Mouse (Mus musculus): Measurements from ENCODE around the gene Sash3.
A peak's percentile ranks its signal among the peaks of the same experiment; 100 is the strongest.

Gene Sash3

GRCm38 (mm10) chrX:48146262-48146661, at the start of gene Sash3:
TSS of gene Sash3 (plus strand) at chrX:48146436.
- H3K36me3 ChIP-seq (ENCODE audit: insufficient read depth, low read length) = no peaks in the 10 kb centered on the region
- peaks cover 24% of the 10 kb centered on the region for H3K4me1 ChIP-seq (replicated peaks; ENCODE audit: low read depth, low read length)
- TF ChIP-seq POU5F1 (IDR thresholded peaks at IDR 0.05; ENCODE audit: borderline replicate concordance, low read length) = no peak
- no peak for TF ChIP-seq CTCF (conservative IDR thresholded peaks at IDR 0.05; ENCODE audit: low read length)
- no peak for TF ChIP-seq NANOG (IDR thresholded peaks at IDR 0.05; ENCODE audit: borderline replicate concordance, low read length)
- no peaks in the 10 kb centered on the region for H3K9me3 ChIP-seq (ENCODE audit: low read length)
- no peak within 1 kb of the TSS for H3K4me3 ChIP-seq (replicated peaks; ENCODE audit: low read length)
- no peaks in the 10 kb centered on the region for H3K27me3 ChIP-seq (ENCODE audit: insufficient read depth, low read length)

GRCm38 (mm10) chrX:48096580-48096979, 49.7 kb upstream of the Sash3 start:
- TF ChIP-seq NANOG (IDR thresholded peaks at IDR 0.05; ENCODE audit: borderline replicate concordance, low read length) (no peak), CTCF (conservative IDR thresholded peaks at IDR 0.05; ENCODE audit: low read length) (no peak), POU5F1 (IDR thresholded peaks at IDR 0.05; ENCODE audit: borderline replicate concordance, low read length) (no peak)
- Histone ChIP-seq H3K4me1 (replicated peaks; ENCODE audit: low read depth, low read length) (peaks cover 12% of the 10 kb centered on the region), H3K27me3 (ENCODE audit: insufficient read depth, low read length) (no peaks in the 10 kb centered on the region), H3K4me3 (replicated peaks; ENCODE audit: low read length) (no peak overlapping the region), H3K36me3 (ENCODE audit: insufficient read depth, low read length) (no peaks in the 10 kb centered on the region), H3K9me3 (ENCODE audit: low read length) (no peaks in the 10 kb centered on the region)

GRCm38 (mm10) chrX:48098470-48099129, 47.6 kb upstream of the Sash3 start:
- no peaks in the 10 kb centered on the region for H3K27me3 ChIP-seq (ENCODE audit: insufficient read depth, low read length)
- TF ChIP-seq NANOG (IDR thresholded peaks at IDR 0.05; ENCODE audit: borderline replicate concordance, low read length) = no peak
- TF ChIP-seq CTCF (conservative IDR thresholded peaks at IDR 0.05; ENCODE audit: low read length) = no peak
- no peak for TF ChIP-seq POU5F1 (IDR thresholded peaks at IDR 0.05; ENCODE audit: borderline replicate concordance, low read length)
- H3K4me3 ChIP-seq (replicated peaks; ENCODE audit: low read length) = no peak overlapping the region
- no peaks in the 10 kb centered on the region for H3K9me3 ChIP-seq (ENCODE audit: low read length)
- H3K36me3 ChIP-seq (ENCODE audit: insufficient read depth, low read length) = no peaks in the 10 kb centered on the region
- peaks cover 12% of the 10 kb centered on the region for H3K4me1 ChIP-seq (replicated peaks; ENCODE audit: low read depth, low read length)

GRCm38 (mm10) chrX:48099871-48100270, 46.4 kb upstream of the Sash3 start:
- TF ChIP-seq NANOG (IDR thresholded peaks at IDR 0.05; ENCODE audit: borderline replicate concordance, low read length) = no peak
- TF ChIP-seq CTCF (conservative IDR thresholded peaks at IDR 0.05; ENCODE audit: low read length) = peak; percentile 18; the same call in 1 of the 2 replicates

GRCm38 (mm10) chrX:48103256-48103655, 43.0 kb upstream of the Sash3 start:
- Histone ChIP-seq H3K9me3 (ENCODE audit: low read length) (no peaks in the 10 kb centered on the region), H3K4me1 (replicated peaks; ENCODE audit: low read depth, low read length) (peaks cover 2% of the 10 kb centered on the region), H3K27me3 (ENCODE audit: insufficient read depth, low read length) (no peaks in the 10 kb centered on the region), H3K4me3 (replicated peaks; ENCODE audit: low read length) (no peak overlapping the region), H3K36me3 (ENCODE audit: insufficient read depth, low read length) (no peaks in the 10 kb centered on the region)
- no peak for TF ChIP-seq NANOG (IDR thresholded peaks at IDR 0.05; ENCODE audit: borderline replicate concordance, low read length)
- no peak for TF ChIP-seq POU5F1 (IDR thresholded peaks at IDR 0.05; ENCODE audit: borderline replicate concordance, low read length)
- TF ChIP-seq CTCF (conservative IDR thresholded peaks at IDR 0.05; ENCODE audit: low read length) = no peak

More at GRCm38 (mm10) chrX:48099871-48100270, 46.4 kb upstream of the Sash3 start:
- Histone ChIP-seq H3K27me3 (ENCODE audit: insufficient read depth, low read length) (no peaks in the 10 kb centered on the region), H3K36me3 (ENCODE audit: insufficient read depth, low read length) (no peaks in the 10 kb centered on the region), H3K4me1 (replicated peaks; ENCODE audit: low read depth, low read length) (peaks cover 12% of the 10 kb centered on the region), H3K4me3 (replicated peaks; ENCODE audit: low read length) (no peak overlapping the region), H3K9me3 (ENCODE audit: low read length) (no peaks in the 10 kb centered on the region)

- H3K9me3 ChIP-seq (ENCODE audit: low read length) = no peaks in the 10 kb centered on the region
- peaks cover 15% of the 10 kb centered on the region for H3K4me1 ChIP-seq (replicated peaks; ENCODE audit: low read depth, low read length)
- H3K36me3 ChIP-seq (ENCODE audit: insufficient read depth, low read length) = no peaks in the 10 kb centered on the region
- TF ChIP-seq CTCF (conservative IDR thresholded peaks at IDR 0.05; ENCODE audit: low read length) (no peak), POU5F1 (IDR thresholded peaks at IDR 0.05; ENCODE audit: borderline replicate concordance, low read length) (no peak), NANOG (IDR thresholded peaks at IDR 0.05; ENCODE audit: borderline replicate concordance, low read length) (no peak)
- no peak overlapping the region for H3K4me3 ChIP-seq (replicated peaks; ENCODE audit: low read length)
- H3K27me3 ChIP-seq (ENCODE audit: insufficient read depth, low read length) = no peaks in the 10 kb centered on the region
Observed at GRCm38 (mm10) chrX:48104736-48105441, 41.3 kb upstream of the Sash3 start.

GRCm38 (mm10) chrX:48106226-48106625, 40.0 kb upstream of the Sash3 start:
- Histone ChIP-seq H3K9me3 (ENCODE audit: low read length) (no peaks in the 10 kb centered on the region), H3K4me1 (replicated peaks; ENCODE audit: low read depth, low read length) (peaks cover 15% of the 10 kb centered on the region), H3K4me3 (replicated peaks; ENCODE audit: low read length) (no peak overlapping the region), H3K27me3 (ENCODE audit: insufficient read depth, low read length) (no peaks in the 10 kb centered on the region), H3K36me3 (ENCODE audit: insufficient read depth, low read length) (no peaks in the 10 kb centered on the region)
- TF ChIP-seq CTCF (conservative IDR thresholded peaks at IDR 0.05; ENCODE audit: low read length) = no peak
- TF ChIP-seq NANOG (IDR thresholded peaks at IDR 0.05; ENCODE audit: borderline replicate concordance, low read length) = no peak
- TF ChIP-seq POU5F1 (IDR thresholded peaks at IDR 0.05; ENCODE audit: borderline replicate concordance, low read length) = no peak

GRCm38 (mm10) chrX:48108394-48109315, 37.6 kb upstream of the Sash3 start, which contains the start of gene Xpnpep2:
TSS of gene Xpnpep2 (plus strand) at chrX:48108725.
- no peak within 1 kb of the TSS for H3K4me3 ChIP-seq (replicated peaks; ENCODE audit: low read length)
- no peaks in the 10 kb centered on the region for H3K36me3 ChIP-seq (ENCODE audit: insufficient read depth, low read length)
- TF ChIP-seq NANOG (IDR thresholded peaks at IDR 0.05; ENCODE audit: borderline replicate concordance, low read length) (no peak), POU5F1 (IDR thresholded peaks at IDR 0.05; ENCODE audit: borderline replicate concordance, low read length) (no peak), CTCF (conservative IDR thresholded peaks at IDR 0.05; ENCODE audit: low read length) (no peak)
- no peaks in the 10 kb centered on the region for H3K9me3 ChIP-seq (ENCODE audit: low read length)
- H3K27me3 ChIP-seq (ENCODE audit: insufficient read depth, low read length) = no peaks in the 10 kb centered on the region
- H3K4me1 ChIP-seq (replicated peaks; ENCODE audit: low read depth, low read length) = peaks cover 15% of the 10 kb centered on the region
